Mouse (Mus musculus): ENCODE results near the gene Rnf144a.
"Not testable (repeated sequence)": the region's sequence is repeated elsewhere in the genome, so short reads cannot be mapped to it uniquely, and the experiment has no call there.

Rnf144a gene

GRCm38 (mm10) chr12:26415104-26415771 lies at the start of gene Rnf144a:
TSS of gene Rnf144a (minus strand) at chr12:26415254.
- DNase-seq (ENCODE audit: low spot score) = peak; percentile 78

GRCm38 (mm10) chr12:26460091-26460490 lies 45.0 kb upstream of the Rnf144a start:
- no peak for DNase-seq (ENCODE audit: low spot score)

GRCm38 (mm10) chr12:26456028-26456698 lies 41.1 kb upstream of the Rnf144a start, which contains the start of gene Rsad2:
TSS of gene Rsad2 (minus strand) at chr12:26456452.
- peak; percentile 82 for DNase-seq (ENCODE audit: low spot score)

- DNase-seq (ENCODE audit: low spot score) = no peak
Observed at GRCm38 (mm10) chr12:26454682-26455081, 39.6 kb upstream of the Rnf144a start.

- no peak for DNase-seq (ENCODE audit: low spot score)
Observed at GRCm38 (mm10) chr12:26452951-26453350, 37.9 kb upstream of the Rnf144a start.

GRCm38 (mm10) chr12:26451150-26451549 lies 36.1 kb upstream of the Rnf144a start:
- no peak for DNase-seq (ENCODE audit: low spot score)

- no peak for DNase-seq (ENCODE audit: low spot score)
Observed at GRCm38 (mm10) chr12:26449483-26449882, 34.4 kb upstream of the Rnf144a start.

GRCm38 (mm10) chr12:26446377-26447045 lies 31.5 kb upstream of the Rnf144a start:
- DNase-seq (ENCODE audit: low spot score) = no peak

- no peak for DNase-seq (ENCODE audit: low spot score)
Observed at GRCm38 (mm10) chr12:26444511-26444910, 29.5 kb upstream of the Rnf144a start.

GRCm38 (mm10) chr12:26444054-26444453 lies 29.0 kb upstream of the Rnf144a start:
- DNase-seq (ENCODE audit: low spot score) = peak; percentile 41

GRCm38 (mm10) chr12:26439366-26439765 lies 24.3 kb upstream of the Rnf144a start:
- DNase-seq (ENCODE audit: low spot score) = no peak

GRCm38 (mm10) chr12:26437950-26438349 lies 22.9 kb upstream of the Rnf144a start:
- DNase-seq (ENCODE audit: low spot score) = no peak

- no peak for DNase-seq (ENCODE audit: low spot score)
Observed at GRCm38 (mm10) chr12:26436334-26436733, 21.3 kb upstream of the Rnf144a start.

- DNase-seq (ENCODE audit: low spot score) = not testable (repeated sequence)
Observed at GRCm38 (mm10) chr12:26428771-26429170, 13.7 kb upstream of the Rnf144a start.

- no peak for DNase-seq (ENCODE audit: low spot score)
Observed at GRCm38 (mm10) chr12:26424841-26425240, 9.8 kb upstream of the Rnf144a start.

GRCm38 (mm10) chr12:26418322-26418721 lies 3.3 kb upstream of the Rnf144a start:
- DNase-seq (ENCODE audit: low spot score) = no peak

- DNase-seq (ENCODE audit: low spot score) = no peak
Observed at GRCm38 (mm10) chr12:26416636-26417295, 1.7 kb upstream of the Rnf144a start.

- DNase-seq (ENCODE audit: low spot score) = no peak
Observed at GRCm38 (mm10) chr12:26414451-26415103, 477 bp downstream of the Rnf144a start.

GRCm38 (mm10) chr12:26413961-26414411 lies 1.1 kb downstream of the Rnf144a start:
- no peak for DNase-seq (ENCODE audit: low spot score)

GRCm38 (mm10) chr12:26412802-26413201 lies 2.3 kb downstream of the Rnf144a start:
- DNase-seq (ENCODE audit: low spot score) = no peak

GRCm38 (mm10) chr12:26411841-26412450 lies 3.1 kb downstream of the Rnf144a start:
- no peak for DNase-seq (ENCODE audit: low spot score)

Data from spleen, adult 12 weeks (tissue).